Mouse (Mus musculus) intestine, embryonic 14.5 days (tissue): Measurements from ENCODE around the gene Il11ra1. TPM values are rescaled to one million over a fixed set of nuclear protein-coding genes. Genes with fewer than 3 reads are reported as not detected.
"Not testable (repeated sequence)": the region's sequence is repeated elsewhere in the genome, so short reads cannot be mapped to it uniquely, and the experiment has no call there.

Source experiments
- ATAC-seq: fragments of 200-750 bp; cut with Nextera tagmentation; replicated peaks from 2 replicates; pipeline ENCODE4 v1.8.0; 2017; ENCODE audit warnings: low read depth, moderate number of reproducible peaks, moderate TSS enrichment, moderate library complexity; ENCODE audit not compliant: low FRiP score, low TSS enrichment
- DNase-seq: peaks from one replicate; pipeline ENCODE4 v3.0.0-alpha.2; 2018; ENCODE audit warnings: low spot score
- H3K27ac ChIP-seq: fragments of 300-500 bp; sonication (generic); 2 replicates; pipeline ENCODE4 v1.5.1; 2014; ENCODE audit warnings: low read depth, mild to moderate bottlenecking, control low read depth
- H3K27me3 ChIP-seq: fragments of 300-500 bp; sonication (generic); replicated peaks from 2 replicates; pipeline ENCODE4 v1.6.1; 2014; ENCODE audit warnings: low read length, control low read depth; ENCODE audit not compliant: control insufficient read depth, insufficient read depth
- H3K36me3 ChIP-seq: fragments of 300-500 bp; sonication (generic); 2 replicates; pipeline ENCODE4 v1.6.1; 2014; ENCODE audit warnings: low read length, control low read depth; ENCODE audit not compliant: control insufficient read depth, insufficient read depth
- H3K4me1 ChIP-seq: fragments of 300-500 bp; sonication (generic); replicated peaks from 2 replicates; pipeline ENCODE4 v1.6.1; 2014; ENCODE audit warnings: low read length, control low read depth, mixed read lengths; ENCODE audit not compliant: control insufficient read depth, insufficient read depth
- H3K4me2 ChIP-seq: fragments of 300-500 bp; sonication (generic); 2 replicates; pipeline ENCODE4 v1.6.1; 2014; ENCODE audit warnings: low read length
- H3K4me3 ChIP-seq: fragments of 300-500 bp; sonication (generic); 2 replicates; pipeline ENCODE4 v1.5.1; 2014; ENCODE audit warnings: low read depth, low read length, control low read depth, mixed read lengths
- H3K9ac ChIP-seq: fragments of 300-500 bp; sonication (generic); 2 replicates; pipeline ENCODE4 v1.6.1; 2014; ENCODE audit warnings: mild to moderate bottlenecking, low read length
- H3K9me3 ChIP-seq: fragments of 300-500 bp; sonication (generic); 2 replicates; pipeline ENCODE4 v1.6.1; 2016; ENCODE audit warnings: low read length, control low read depth; ENCODE audit not compliant: control insufficient read depth
- WGBS: fragments of 180-500 bp; shearing (Covaris S2); extraction: QIAGEN DNeasy Blood & Tissue Kit; methylation state at CpG from one replicate; pipeline ENCODE4 v1.1.7; 2014; 5-methylcytosine and 5-hydroxymethylcytosine counted together
- polyA plus RNA-seq: library from polyadenylated mRNA; unstranded; fragments of >200 nt; fragmentation: Nextera tagmentation; extraction: Ambion mirVana; gene quantifications from 2 replicates; pipeline ENCODE4 v1.2.1, GENCODE M21; 2014

Il11ra1 gene
- polyA plus RNA-seq, result 130 and 143 TPM in 2 replicates

DNA sequence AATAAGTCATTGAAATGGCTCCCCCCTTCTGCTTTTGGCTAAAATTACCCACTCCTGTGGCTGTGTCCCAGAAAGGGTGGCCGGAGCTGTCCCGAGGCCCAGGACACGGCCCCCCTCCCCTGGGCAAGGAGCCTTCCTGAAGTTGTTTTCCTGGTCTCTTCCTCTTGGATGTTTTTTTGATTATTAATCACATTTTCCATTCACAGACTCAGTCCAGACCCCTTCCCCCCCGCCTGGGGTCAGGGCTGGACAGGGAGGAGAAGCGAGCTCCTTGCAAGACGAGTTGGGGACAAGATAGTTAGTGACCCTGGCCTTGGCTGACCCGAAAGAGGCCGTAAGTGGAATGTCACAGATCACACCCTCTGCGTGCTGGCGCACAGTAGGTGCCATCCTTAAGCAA, at the start of gene Il11ra1:
Gene Il11ra1, plus strand, starts transcription at position 207 of the 400 bp plus-strand sequence.
- not testable (repeated sequence) for ATAC-seq, H3K9ac ChIP-seq, H3K27ac ChIP-seq, H3K4me3 ChIP-seq, H3K4me1 ChIP-seq, H3K9me3 ChIP-seq, H3K27me3 ChIP-seq, H3K36me3 ChIP-seq, H3K4me2 ChIP-seq, DNase-seq
- WGBS, result 77% methylated on average over 8 of the region's 10 CpGs

DNA sequence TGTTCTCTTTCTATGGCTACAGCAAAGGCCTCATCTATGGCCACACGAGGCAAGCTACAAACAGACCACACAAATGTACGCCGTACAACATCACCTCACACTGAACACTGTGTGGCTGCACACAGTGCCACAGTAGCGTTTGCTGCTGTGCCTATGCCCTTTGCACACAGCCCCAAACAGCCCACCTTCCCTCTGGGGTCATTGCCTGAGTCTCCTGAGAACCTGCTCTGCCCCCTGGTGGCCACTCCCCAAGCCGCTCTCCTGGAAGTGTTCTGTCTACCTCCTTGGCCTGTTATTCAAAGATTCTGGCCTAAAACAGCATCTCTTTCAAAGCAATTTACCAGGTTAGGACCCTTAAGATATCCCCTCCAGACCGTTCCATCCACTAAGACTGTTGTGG, 46.5 kb upstream of the Il11ra1 start:
- H3K9ac ChIP-seq, result no peak overlapping the region
- ATAC-seq, result 0 out of 2 replicates have a peak, but pooled peaks have one; percentile 40
- H3K4me2 ChIP-seq, result no peak overlapping the region
- H3K27me3 ChIP-seq, result no peaks in the 10 kb centered on the region
- no peak overlapping the region for H3K4me3 ChIP-seq
- H3K9me3 ChIP-seq, result no peaks in the 10 kb centered on the region
- peaks cover 4% of the 10 kb centered on the region; the same call in 1 of the 2 replicates for H3K4me1 ChIP-seq
- peak; percentile 82 for DNase-seq
- peaks cover 3% of the 10 kb centered on the region; the same call in 1 of the 2 replicates for H3K36me3 ChIP-seq
- WGBS, result 38% methylated on average over 6 of the region's 6 CpGs
- H3K27ac ChIP-seq, result no peak overlapping the region

DNA sequence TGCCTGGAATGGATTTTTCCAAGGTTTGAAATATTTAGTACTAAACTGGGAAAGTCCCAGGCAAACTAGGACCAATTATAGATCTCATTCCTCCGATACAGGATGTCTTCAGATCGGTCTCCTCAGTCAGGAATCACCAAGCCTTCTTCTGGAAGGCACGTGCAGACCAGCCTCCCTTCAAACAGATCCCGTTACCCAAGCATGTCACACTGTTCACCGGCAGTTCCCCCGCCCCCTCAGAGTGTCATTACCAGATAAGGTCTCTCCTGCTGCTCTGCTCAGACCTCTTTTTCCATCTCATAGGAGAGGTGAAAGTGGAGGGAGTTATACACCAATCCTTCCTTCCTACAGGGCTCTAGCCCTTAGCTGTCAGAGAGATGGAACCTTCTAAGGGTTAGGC, 46.1 kb upstream of the Il11ra1 start:
- DNase-seq (no peak), ATAC-seq (no peak)
- WGBS, result 67% methylated on average over 6 of the region's 6 CpGs
- H3K4me3 ChIP-seq, result no peak overlapping the region
- H3K4me2 ChIP-seq, result no peak overlapping the region
- no peak overlapping the region for H3K27ac ChIP-seq
- H3K36me3 ChIP-seq, result peaks cover 4% of the 10 kb centered on the region; the same call in 1 of the 2 replicates
- H3K27me3 ChIP-seq, result no peaks in the 10 kb centered on the region
- H3K4me1 ChIP-seq, result peaks cover 7% of the 10 kb centered on the region
- no peak overlapping the region for H3K9ac ChIP-seq
- H3K9me3 ChIP-seq, result no peaks in the 10 kb centered on the region

DNA sequence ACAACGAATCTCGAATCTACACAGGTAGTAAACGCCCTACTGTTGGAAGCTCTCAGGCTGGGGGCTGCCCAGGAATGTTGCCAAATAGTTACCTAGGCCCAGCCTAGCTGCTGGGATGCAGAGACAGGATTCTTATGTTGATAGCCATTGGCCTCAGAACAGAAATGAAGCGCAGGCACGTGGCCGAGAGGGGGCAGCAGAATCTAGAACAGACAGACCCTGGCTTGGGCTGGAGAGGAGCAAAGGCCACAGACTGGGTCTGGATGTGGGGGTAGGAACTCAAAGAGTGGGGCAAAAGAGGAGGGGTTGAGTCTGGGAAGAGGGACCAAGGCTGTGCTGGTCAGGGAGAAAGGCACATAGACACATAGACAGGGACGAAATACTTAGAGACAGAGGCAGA, 45.6 kb upstream of the Il11ra1 start:
- peaks cover 4% of the 10 kb centered on the region; the same call in 1 of the 2 replicates for H3K36me3 ChIP-seq
- no peaks in the 10 kb centered on the region for H3K27me3 ChIP-seq
- H3K4me1 ChIP-seq, result peaks cover 10% of the 10 kb centered on the region
- H3K27ac ChIP-seq, result no peak overlapping the region
- DNase-seq (peak; percentile 78), ATAC-seq (no peak)
- whole genome bisulfite sequencing, result 9% methylated on average over 7 of the region's 7 CpGs
- H3K9ac ChIP-seq, result no peak overlapping the region
- H3K9me3 ChIP-seq, result no peaks in the 10 kb centered on the region
- H3K4me2 ChIP-seq, result no peak overlapping the region
- H3K4me3 ChIP-seq, result no peak overlapping the region

DNA sequence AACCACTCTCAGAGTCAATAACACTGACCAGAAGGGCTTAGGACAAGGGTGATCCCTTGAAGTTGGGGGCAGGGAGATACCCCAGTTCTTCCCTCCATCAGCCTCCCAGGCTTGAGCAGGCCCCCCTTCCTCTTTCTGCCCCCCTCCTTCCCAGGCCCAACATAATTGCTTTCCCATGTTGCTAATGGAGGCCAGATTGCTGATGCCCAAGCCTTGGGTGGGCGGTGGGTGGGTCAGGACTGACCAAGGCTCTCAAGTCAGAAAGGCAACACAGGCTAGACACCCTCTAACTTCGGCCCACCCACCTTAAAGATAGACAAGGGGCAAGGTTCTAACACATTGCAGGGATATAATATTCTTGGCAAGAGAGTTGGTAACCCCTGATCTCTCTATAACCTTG, 44.3 kb upstream of the Il11ra1 start:
- 77% methylated on average over 2 of the region's 2 CpGs for WGBS
- DNase-seq (no peak), ATAC-seq (no peak)
- Histone ChIP-seq H3K9me3 (no peaks in the 10 kb centered on the region), H3K27me3 (no peaks in the 10 kb centered on the region), H3K4me1 (peaks cover 15% of the 10 kb centered on the region), H3K9ac (no peak overlapping the region), H3K36me3 (peaks cover 4% of the 10 kb centered on the region; the same call in 1 of the 2 replicates), H3K4me2 (no peak overlapping the region), H3K4me3 (no peak overlapping the region), H3K27ac (no peak overlapping the region)

DNA sequence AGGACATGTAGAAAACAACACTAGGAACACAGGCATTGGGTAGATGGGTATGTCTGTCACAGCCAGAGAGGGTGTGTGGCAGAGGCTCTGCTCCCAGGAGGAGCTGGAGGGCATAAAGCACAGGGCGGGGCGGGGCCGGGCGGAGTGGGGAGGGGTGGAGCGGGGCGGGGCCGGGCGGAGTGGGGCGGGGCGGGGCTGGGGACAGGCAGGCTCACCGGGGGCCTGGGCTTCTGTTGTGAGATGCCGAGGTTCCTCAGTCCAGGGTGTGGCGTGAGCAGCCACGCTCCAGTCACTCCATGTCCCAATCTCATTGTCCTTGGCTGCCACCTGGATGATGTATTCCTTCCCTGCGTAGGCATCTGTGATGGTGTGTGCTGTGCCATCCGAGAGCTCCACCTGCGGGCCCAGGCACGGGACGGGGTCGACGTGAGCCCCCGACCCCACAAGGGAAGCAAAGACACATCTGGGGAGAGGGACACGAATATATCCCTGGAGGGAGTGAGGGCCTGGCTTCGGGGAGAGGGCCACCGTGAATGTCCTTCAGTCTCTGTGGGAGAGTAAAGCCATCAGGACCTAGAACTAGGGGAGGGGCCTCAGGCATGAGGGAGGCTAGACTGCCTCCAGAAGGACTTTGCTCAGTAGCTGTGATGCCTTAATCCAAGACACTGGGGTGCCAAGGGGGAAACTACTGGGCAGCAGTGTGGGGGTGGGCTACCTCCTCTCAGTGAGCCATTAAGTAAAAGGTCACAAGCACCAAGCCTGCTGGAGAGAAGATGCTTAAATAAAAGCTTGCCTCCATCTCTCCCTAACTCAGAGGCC, 41.0 kb upstream of the Il11ra1 start:
- DNase-seq, result no peak
- 17% methylated on average over 20 of the region's 25 CpGs for WGBS

DNA sequence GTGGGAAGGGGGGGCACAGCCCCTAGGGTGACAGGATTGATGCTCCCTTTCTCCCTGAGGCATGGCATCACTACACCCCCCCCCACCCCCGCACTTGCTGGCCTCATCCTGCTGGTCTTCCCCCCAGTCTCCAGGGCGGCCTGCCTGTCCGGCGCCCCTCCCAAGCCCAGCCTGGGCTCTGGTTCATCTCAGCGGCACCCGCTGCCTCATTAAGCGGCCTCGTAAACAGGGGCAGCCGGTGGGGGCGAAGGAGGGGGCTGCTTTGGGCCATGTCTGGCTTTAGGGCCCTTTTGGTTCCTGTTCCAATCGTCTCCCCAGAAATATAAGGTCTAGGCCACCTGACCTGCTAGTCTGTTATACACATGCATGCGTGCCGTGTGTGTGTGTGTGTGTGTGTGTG, 40.2 kb upstream of the Il11ra1 start:
- H3K9ac ChIP-seq, result no peak overlapping the region
- 43% methylated on average over 13 of the region's 13 CpGs for WGBS

More for the DNA sequence above, 41.0 kb upstream of the Il11ra1 start:
- Histone ChIP-seq H3K4me3 (no peak overlapping the region), H3K4me1 (peaks cover 31% of the 10 kb centered on the region), H3K27ac (no peak overlapping the region), H3K9ac (no peak overlapping the region), H3K4me2 (no peak overlapping the region), H3K9me3 (no peaks in the 10 kb centered on the region), H3K27me3 (no peaks in the 10 kb centered on the region), H3K36me3 (peaks cover 4% of the 10 kb centered on the region; the same call in 1 of the 2 replicates)
- ATAC-seq, result peak; percentile 33; the same call in 1 of the 2 replicates

DNA sequence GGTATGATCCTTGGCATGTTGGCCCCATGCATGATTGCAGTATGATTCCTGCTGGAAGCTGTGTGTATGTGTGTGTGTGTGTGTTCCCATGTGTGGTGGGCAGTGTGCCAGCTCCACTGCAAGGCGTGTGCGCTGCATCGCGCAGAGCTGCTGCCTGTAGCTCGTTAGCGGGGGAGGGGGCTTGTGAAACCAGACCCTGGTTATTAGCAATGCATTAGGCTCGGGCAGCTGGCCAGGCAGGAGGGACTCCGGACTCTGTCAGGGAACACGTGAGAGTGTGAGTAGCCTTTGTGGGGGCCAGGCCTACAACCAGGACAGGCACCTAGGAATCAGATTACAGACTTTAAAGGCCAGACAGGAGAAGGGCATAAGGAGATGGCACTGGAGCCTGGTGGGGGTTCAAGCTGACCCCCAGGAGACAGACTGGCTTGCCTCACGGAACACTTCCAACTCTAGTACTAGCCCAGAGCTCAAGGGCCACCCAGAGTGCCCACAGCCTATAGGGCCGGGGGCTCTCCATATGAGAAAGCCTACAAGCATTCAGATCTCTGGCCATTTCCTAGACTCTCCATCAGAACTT, 38.8 kb upstream of the Il11ra1 start:
- H3K27me3 ChIP-seq, result no peaks in the 10 kb centered on the region
- no peak overlapping the region for H3K4me3 ChIP-seq
- ATAC-seq (0 out of 2 replicates have a peak, but pooled peaks have one; percentile 12), DNase-seq (peak; percentile 74)
- H3K36me3 ChIP-seq, result peaks cover 4% of the 10 kb centered on the region; the same call in 1 of the 2 replicates
- H3K4me1 ChIP-seq, result peaks cover 50% of the 10 kb centered on the region
- H3K27ac ChIP-seq, result no peak overlapping the region; the same call in 1 of the 2 replicates
- WGBS, result 30% methylated on average over 11 of the region's 11 CpGs
- H3K4me2 ChIP-seq, result 0 out of 2 replicates have a peak overlapping the region, but pooled peaks have one; percentile 3
- no peaks in the 10 kb centered on the region for H3K9me3 ChIP-seq
- no peak overlapping the region for H3K9ac ChIP-seq

More for the DNA sequence above, 40.2 kb upstream of the Il11ra1 start:
- Histone ChIP-seq H3K4me2 (no peak overlapping the region), H3K4me1 (peaks cover 39% of the 10 kb centered on the region), H3K27ac (no peak overlapping the region), H3K9me3 (no peaks in the 10 kb centered on the region), H3K27me3 (no peaks in the 10 kb centered on the region), H3K36me3 (peaks cover 4% of the 10 kb centered on the region; the same call in 1 of the 2 replicates), H3K4me3 (no peak overlapping the region)
- DNase-seq (no peak), ATAC-seq (no peak)
